Mouse (Mus musculus): ENCODE data around the gene Myh7.
"Not testable (repeated sequence)": the region's sequence is repeated elsewhere in the genome, so short reads cannot be mapped to it uniquely, and the experiment has no call there.

The Myh7 gene

DNA sequence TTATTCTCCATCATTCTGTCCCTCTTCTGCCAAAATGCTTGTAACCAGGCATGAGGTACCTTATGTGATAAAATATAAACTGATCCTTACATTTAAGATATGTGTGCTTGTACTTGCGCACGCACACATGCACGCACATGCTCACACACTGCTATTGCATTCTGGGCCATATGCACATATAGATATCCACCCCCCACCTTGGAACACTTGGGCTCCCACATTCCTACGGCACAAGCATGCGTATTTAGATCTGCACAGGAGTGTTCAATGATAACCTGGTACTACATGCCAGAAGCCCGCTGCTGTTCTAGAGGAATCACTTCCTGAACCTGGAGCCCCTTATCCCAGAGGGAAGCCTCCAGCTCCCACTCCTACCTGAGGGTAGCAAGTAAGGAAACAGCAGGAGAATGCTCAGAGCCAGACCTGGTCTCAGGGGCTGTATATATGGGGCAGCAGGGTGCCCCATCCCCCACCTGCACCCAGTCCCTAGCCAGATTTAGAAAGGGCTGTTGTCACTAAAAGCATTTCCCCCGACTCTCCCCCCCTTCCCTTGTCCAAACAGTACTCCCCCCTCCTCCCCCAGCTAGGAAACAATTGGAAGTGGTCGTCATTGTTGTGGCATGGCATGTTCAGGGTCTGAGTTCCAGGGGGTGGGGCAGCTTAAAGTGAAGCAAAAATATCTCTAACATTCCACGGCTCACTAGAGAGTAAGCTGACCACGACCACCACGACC, at the start of gene Myh7:
TSS of gene Myh7 (minus strand) at position 491 of the 733 bp plus-strand sequence.
- no peak for DNase-seq (ENCODE audit: low spot score)

DNA sequence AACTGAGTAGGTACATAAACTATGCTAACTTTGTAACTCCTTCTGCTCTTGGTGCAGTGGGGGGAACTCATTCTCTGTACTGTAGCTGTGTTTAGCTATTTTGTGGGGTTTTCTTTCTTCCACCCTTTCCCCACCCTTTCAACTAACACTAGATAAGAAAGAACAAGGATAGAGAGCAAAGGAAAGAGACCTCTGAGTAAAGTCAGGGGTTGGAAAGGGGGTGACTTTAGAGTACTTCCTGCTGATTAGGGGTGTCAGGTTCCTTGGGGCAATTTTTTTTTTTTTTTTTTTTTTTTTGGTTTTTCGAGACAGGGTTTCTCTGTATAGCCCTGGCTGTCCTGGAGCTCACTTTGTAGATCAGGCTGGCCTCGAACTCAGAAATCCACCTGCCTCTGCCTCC, 49.3 kb upstream of the Myh7 start:
- not testable (repeated sequence) for DNase-seq (ENCODE audit: low spot score)

DNA sequence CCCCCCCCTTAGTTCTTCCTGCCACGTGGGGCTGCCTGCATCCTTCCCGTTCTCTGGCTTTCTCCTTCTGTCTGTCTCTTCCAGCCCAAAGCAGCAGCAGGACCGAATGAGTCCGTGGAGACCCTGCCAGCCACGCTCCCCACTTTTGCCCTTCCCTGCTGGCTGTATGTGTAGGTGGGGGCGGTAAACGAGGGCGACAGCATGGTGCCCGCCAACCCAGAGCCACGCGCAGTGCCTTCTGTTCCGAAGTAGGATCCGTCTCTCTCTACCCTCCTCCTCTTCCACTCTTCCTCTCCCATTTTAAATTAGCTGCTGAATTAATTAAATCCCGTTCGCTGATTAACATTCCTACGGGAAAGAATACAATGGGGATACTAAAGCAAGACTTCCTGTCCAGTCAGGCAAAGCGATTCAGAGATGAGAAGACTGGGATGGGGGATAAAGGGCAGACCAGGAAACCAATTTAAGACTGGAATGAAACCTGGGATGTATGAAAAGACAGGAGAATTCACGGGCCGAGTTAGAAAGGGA, 38.3 kb upstream of the Myh7 start:
- no peak for DNase-seq (ENCODE audit: low spot score)

DNA sequence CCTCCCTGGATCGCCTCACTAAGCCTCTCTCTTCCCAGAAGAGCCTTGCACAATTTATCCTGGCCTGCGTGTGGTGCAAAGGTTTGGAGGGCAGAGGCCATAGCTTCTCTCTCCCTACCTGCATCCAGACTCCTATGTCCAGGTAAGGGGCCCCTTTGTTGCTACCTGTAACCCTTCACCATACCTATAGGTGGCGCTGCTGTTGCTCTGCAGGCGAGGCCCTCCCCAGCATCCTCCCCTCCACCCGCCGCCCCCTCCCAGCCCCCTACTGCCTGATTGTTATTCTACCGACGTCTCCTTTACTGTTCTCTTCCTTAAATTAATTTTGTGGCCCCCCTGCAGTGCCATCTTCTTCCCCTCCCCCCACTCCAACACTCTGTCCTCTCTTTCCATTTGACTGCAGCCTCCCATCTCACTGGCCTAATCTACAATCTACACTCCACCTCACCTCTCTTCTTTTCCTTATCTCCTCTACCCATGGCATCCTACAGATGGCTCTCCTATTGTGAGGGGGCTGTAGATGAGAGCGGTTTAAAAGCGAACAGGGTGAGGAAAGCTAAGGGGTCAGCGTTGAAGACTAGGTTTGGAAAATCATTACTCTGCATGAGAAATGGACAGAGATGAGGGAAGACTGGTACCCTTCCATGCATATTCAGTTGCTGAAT, 34.7 kb upstream of the Myh7 start:
- DNase-seq (ENCODE audit: low spot score): no peak

DNA sequence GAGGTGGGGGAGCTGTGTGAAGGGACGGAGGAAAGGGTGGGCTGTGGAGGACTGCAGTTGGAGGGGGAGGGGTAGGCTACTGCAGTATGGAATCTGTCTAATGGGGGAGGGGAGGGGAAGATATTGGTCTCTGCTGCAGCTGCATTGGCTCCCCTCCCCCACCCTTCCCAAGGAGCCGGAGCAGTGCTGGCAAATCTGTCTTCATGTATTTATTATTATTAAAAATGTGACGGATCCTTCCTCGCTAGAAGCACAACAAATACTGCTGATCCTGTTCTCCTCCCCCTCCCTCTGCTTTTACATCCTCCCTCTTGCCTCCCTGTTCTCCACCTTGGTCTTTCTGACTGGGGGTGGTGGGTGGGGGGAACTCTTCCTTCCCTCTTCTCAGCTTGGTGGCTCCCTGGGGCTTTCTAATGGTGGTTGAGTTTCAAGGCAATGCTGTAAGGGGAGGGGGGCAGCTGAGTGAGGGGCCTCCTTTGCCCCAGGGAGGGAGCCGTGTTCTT, 34.0 kb upstream of the Myh7 start:
- no peak for DNase-seq (ENCODE audit: low spot score)

DNA sequence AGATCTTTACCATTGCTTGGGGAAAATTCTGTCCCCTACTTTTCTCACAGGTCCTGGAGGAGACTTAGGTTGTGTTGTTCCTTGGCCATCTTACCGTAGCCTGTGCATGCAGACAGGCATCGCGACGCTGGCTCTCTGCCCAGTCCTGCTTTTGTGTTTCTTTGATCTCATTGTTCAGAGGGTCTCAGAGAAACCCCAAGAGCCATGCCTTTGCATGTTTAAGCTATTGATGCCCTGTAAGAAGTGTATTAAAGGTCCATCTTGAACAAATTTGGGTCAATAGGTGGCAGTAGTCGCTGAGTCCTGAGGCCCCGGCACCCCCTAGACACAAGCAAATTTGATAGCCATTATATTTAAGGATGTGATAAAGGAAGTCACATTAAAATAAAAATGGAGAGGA, 33.2 kb upstream of the Myh7 start:
- no peak for DNase-seq (ENCODE audit: low spot score)

DNA sequence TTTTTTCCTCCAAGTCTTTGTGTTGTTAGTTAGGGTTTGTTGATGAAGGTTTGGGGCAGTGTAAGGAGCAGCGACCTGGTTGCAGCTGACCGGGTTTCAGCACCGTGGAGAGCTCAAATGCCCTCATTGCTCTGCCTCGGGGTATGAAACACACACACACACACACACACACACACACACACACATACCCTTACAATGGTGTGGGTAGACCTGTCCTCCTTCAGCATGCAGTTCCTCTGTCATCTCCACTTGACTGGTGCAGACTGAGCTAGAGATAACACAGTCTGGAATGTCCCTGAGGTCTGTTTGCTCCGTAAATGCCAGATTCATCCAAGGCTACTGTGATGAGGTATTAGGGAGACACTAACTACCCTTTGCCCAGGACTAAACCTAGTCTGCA, 32.8 kb upstream of the Myh7 start:
- no peak for DNase-seq (ENCODE audit: low spot score)

DNA sequence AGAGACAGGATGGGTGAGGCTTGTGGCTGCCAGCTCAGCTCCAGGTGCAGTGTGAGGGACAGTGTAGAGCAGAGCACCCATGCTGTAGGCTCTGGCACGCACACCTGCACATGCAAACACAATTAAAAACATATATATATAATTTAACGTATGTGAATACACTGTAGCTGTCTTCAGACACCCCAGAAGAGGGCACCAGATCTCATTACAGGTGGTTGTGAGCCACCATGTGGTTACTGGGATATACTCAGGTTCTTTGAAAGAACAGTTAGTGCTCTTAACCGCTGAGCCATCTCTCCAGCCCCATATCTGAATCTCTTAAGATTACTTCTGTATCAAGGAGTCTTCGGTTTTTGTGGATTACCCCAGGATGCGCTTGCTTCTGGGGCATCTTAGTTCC, 31.1 kb upstream of the Myh7 start:
- no peak for DNase-seq (ENCODE audit: low spot score)

DNA sequence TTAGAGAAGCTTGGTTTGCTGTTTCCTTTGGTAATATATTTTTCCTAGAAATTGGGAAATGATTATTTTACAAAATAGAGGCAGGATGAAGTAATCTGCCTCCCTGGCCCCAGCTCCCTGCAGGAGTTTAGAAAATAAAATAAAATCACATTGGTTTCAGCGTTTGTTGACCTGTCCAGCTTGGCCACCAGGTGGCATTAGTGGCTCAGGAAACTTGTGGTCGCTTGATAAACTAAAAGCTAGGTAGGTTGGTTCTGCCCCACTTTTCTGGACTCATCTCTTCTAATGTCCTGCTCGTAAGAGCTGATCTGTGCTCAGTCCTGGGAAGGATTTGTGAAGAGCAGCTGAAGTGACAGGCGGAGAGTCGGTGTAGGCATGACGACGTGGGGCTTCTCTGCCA, 29.8 kb upstream of the Myh7 start:
- DNase-seq (ENCODE audit: low spot score): peak; percentile 55

DNA sequence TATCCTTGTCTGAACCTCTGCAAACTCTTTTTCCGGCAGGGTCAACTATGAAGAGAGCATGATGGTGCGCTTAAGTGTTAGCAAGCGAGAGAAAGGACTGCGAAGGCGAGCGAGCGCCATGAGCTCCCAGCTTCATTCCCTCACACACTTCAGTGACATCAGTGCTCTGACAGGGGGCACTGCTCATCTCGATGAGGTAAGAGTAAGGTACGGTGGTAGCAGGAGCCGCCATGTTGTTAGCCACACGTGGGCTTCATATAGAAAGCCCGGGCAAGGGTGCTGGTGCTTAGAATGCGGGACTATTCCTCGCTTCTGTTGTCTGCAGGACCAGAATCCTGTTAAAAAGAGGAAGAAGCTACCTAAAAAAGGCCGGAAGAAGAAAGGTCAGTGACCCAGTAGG, 28.6 kb upstream of the Myh7 start:
- no peak for DNase-seq (ENCODE audit: low spot score)

DNA sequence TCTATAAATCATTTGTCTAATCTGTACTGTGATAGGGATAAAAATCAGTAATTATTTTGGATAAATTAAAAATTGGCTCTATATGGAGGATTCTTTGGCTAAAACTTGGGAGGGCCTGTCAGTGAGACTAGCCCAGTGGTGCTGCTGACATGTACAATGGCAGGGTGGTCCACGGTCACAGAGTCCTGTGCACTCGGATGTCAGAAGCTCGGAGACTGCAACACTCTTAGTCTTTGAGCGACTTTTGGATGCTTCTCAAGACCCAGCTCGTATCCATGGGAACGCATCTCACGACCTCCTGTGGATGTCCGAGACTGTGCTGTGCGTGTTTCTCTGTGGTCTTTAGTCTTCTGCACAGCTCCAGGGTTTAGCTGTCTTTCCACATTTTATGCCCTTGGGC, 26.0 kb upstream of the Myh7 start:
- DNase-seq (ENCODE audit: low spot score): no peak

DNA sequence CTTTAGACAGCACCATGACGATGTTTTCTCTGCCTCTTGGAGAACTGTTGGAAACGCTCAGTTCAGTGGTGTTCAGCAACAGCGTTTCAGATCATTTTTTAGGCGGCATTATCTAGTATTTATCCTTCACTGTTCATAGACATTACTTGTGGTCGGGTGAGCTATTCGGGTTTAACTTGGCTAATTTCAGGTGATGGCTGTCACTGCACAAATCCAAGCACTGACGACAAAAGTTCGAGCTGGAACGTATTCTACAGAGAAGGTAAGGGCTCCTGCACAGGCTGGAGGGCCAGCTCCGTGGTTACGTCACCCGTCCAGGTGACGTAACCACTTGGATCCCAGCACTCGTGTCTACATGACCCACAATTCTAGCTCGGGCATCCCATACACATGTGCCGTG, 22.4 kb upstream of the Myh7 start:
- no peak for DNase-seq (ENCODE audit: low spot score)

DNA sequence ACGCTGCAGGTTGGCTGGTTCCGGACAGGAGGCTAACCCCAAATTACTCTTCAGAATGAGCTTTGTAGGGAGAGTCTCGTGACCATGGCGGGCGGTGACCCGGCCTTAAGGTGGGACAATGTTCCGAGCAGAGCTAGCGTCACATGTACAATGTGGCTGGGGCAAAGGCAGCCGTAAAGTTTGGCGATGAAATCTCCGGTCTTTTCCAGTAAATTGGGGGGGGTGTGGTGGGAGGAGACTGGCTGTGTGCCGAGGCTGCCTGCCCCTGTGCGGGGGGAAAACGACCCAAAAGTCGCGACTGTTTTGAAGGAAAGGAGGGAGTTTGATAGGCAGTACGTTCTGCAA, 21.3 kb upstream of the Myh7 start:
- DNase-seq (ENCODE audit: low spot score): no peak

DNA sequence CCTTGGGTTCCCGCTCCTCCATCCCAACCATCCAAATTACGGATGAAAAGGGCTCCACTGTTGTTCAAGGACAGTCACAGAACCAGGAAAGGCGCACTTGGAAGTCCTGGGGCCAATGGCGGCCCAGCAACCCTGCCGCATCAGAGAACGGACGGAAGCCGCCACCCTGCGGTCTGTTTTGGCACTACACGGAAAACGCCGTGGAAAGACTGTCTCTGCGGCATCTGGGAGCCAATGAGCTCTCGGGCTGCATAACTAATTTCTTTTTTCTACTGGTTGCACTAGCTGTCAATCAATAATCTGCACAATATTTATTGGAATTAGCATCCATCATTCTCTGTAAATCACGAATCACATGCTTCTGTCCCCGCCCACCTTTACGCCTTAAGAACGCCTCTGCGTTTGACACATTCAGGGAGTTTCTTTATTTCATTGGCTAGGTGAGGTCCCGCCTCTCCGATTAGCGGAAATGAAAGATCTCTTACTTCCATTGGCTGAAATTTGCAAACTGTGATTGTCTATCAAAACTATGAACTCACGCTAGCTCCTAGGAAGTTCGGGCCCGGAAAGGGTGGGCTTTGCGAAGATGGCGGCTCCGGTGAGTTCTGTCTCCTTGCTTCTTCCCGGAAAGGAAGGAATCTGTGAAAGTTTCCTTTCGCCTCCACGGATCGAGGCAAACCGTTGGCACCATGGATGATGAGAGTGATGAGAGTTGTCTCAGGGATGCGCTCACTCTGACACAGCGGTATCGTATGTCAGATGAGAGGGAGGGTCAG, 20.8 kb upstream of the Myh7 start, which contains the start of gene Ngdn:
TSS of gene Ngdn (plus strand) at position 464 of the 776 bp plus-strand sequence.
- peak; percentile 100 for DNase-seq (ENCODE audit: low spot score)

DNA sequence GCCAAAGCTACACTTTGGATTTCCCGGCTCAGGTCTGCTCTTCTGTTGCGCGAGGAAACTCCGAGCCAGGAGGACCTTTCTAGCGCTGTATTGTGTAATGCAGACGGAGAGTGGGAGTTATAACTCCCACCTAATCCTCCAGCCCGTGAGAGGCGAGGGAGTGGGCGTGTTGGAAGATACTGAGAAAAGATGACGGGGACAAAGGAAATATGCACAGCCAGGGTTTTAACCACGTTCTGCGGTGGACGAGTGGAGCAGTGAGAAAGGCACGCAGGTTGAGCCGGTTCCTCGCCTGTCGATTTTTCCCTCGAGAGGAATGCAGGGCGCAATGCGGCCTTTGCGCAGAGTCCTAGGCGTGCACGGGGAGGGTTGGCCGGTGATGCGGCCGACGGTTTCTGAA, 20.2 kb upstream of the Myh7 start:
- peak; percentile 55 for DNase-seq (ENCODE audit: low spot score)

DNA sequence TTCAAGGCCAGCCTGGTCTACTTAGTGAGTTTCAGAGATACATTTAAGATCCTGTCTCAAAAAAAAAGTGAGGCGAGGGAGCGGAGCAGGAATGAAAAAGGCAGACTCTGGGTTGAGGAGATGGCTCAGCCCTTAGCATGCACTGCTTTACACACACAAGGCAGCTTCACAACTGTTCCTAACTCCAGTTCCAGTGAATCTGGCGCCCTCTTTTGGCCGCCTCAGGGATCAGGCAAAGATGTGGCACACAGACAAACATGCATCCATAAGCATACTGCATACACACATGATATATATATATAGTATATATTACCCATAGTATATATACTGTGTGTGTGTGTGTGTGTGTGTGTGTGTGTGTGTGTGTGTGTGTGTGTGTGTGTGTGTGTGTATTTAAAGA, 16.7 kb upstream of the Myh7 start:
- no peak for DNase-seq (ENCODE audit: low spot score)

DNA sequence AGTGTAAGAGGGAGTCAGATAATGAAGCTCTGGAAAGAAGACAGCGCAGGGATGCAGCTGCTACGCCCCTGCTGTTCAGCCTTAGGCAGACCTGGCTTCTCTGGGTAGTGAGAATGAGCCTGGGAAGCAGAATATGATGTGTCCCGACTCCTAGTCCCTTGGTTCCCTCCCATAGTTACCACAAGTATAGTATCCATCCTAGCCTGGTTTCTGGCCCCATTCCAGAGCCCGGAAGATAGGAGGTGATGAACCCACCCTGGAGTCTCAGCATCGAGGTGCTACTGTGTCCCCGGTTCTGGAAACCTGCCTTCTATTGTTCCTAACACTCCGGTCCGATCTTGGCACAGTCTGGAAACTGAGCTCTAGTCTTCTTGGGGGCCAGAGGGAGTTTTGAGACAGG, 14.0 kb upstream of the Myh7 start:
- no peak for DNase-seq (ENCODE audit: low spot score)

DNA sequence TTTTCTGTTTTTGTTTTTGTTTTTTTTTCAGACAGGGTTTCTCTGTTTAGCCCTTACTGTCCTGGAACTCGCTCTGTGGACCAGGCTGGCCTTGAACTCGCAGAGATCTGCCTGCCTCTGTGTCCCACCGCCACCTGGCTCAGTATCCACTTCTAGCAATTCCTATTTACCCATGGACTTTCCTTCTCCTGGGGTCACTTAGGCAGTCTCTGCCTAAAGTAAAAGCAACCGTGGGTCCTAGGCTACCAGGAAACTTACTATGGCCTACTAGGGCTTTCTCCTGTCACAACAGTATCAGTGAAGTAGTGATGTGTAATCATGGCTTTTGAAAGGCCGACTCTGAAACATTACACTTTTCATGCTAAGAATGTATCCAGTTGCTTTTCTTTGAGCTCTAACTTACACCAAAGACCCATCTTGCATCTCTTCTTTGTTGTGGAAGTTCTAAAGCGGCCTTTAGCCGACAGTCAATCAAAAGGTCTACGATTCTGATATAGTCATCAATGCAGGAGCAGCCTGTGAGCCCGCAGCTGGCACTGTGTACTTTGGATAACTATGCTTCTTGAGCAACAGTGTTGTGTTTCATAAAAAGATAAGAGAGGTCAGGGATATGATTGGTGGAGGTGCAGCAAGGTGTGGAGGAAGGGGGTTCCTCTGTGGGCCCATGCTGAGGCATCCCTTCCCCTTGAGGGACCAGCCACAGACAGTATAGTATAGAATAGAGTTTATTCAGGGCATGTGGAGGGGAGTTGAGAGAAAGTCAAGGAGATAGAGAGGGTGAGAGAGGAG, 12.9 kb upstream of the Myh7 start:
- DNase-seq (ENCODE audit: low spot score): no peak

DNA sequence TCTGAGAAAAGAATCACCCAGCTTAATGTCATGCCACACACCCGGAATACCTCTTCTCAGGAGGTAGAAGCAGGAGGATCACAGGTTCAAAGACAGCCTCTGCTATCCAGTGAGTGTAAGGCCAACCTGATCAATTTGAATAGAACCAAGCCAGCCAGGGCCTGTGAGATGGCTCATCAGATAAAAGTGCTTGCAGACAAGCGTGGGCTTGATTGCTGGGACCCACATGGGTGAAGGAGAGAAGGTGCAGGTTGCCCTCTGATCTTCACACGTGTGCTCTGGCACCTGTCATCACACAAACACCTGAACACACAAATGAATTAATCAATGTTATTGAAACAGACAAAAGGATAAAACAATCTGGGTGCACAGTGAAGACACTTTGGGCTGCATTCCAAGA, 12.1 kb upstream of the Myh7 start:
- no peak for DNase-seq (ENCODE audit: low spot score)

DNA sequence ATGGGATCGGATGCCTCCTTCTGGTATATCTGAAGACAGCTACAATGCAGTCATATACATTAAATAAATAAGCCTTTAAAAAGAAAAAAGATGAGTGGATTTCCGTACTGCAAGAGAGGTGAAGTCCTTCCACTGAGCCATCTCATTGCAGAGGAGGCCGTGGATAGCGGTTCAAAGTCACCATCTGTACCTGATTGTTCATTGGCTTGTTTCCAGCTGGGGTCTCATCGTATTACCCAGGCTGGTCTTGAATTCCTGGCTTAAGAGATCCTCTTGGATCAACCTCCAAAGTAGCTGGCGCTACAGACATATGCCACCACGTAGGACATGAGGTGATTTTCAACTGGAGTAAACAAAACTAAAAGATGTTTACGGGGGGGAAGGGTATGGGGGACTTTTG, 11.5 kb upstream of the Myh7 start:
- DNase-seq (ENCODE audit: low spot score): no peak

DNA sequence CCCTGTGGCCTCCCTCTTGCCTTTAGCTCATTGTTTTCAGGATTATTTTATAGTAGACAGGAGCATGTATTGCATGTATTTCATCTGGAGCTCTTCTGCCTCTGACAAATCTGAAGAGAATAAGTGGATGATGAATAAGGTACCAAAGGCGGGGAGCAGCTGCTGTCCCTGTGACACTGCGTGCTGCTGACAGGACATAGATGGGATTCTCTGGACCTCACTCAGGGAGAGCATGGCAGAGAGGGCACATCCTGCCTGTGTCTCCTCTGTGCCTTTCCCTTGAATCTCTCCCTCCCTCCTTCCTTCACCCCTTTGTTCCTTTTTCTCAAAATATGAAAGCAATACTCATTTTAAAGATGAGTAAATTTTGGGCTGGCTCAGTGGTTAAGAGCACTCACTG, 11.1 kb upstream of the Myh7 start:
- DNase-seq (ENCODE audit: low spot score): no peak
